Mouse (Mus musculus) ES-Bruce4 (cell line): ENCODE data around the gene Rrnad1.

ENCODE experiments used
- CTCF ChIP-seq: IDR thresholded peaks from one replicate; pipeline ENCODE4 v1.8.1; 2011; ENCODE audit warnings: low read depth, low read length
- POLR2A ChIP-seq: IDR thresholded peaks from one replicate; pipeline ENCODE4 v1.8.1; 2011; ENCODE audit warnings: low read length; ENCODE audit not compliant: insufficient read depth

DNA sequence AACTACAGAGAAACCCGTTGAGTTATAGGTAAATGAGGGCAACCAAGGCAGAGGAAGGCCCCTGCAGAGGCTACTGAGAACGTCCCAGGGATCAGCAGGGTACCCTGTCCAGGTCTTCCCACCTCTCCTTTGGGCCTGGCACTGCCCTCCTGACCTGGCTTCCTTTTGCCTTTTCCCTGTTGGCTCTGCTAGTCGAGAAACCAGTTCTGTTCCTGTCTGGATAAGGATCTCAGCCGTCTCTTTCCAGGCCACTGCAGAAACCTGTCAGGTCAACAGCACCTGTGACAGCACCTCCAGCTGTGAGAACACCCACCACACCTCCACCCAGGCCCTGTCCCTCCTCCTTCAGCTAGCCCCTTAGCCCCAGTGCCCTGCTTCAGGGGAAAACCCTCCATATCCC, 28.0 kb upstream of the Rrnad1 start:
- TF ChIP-seq CTCF = no peak
- TF ChIP-seq POLR2A = no peak
